Mouse (Mus musculus): ENCODE results near the gene Lrsam1.

Lrsam1 gene

DNA sequence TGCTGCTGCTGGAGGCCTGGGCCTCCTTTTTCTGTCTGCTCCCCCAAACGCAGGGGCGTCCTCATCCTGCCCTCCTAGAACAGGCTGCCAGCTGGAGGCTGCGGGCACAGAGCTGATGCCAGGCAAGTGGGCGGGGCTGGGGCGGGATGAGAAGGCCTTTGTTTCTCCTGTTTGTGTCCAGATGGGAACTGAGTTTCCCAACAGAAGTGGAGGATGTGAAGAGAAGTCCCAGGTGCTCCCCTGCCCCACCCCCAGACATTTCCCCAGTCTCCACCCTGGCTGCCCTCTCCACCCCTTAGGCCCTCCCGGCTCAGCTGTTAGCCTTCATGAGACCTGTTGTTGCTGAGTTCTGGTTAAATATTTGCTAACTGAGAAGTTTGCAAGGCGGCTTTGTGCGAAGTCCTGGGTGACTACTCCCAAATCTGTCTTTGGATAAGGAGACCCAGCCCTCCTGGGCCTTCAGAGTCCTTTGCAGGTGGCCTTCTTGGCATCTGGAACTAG, 65.8 kb downstream of the Lrsam1 start:
- in situ Hi-C loops (cut with MboI, MseI), result no loop called here

DNA sequence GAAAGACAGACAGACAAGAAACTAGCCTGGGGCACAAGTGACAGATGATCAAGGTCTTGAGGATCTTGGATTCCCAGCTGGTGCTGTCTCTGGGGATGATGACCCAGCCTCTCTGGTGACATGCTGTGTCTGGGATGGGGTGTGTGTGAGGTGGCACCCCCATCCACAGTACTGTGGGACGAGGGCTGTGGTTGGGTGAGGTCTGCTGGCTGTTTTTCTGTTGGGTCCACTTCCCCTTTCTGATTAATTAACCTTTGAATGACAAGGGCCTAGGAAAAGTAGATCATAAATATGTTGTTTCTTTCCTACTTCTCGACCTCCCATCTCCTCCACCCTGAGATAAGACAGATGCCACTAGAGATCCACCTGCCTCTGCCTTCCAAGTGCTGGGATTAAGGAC, 67.3 kb downstream of the Lrsam1 start:
- in situ Hi-C loops (cut with MboI, MseI), result no loop called here

DNA sequence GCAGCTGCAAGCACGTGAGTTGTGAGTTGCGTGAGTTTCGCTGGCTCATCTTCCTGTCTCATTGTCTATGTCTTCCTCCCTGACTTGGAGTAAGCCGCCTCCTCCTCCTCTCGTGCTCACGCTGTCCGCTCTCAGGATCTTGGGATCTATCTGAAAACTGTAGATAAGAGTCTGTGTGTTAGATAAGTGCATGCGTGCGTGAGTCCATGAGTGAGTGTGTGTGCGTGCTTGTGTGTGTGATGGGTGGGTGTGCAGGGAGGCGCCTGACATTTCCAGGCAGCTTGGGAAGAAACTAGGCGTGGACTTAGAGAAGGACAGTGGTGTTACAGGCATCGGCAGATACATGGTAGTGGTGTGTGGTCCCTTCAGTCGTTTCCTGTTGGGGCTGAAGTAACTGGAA, 68.9 kb downstream of the Lrsam1 start:
- in situ Hi-C loops (cut with MboI, MseI), result no loop called here

DNA sequence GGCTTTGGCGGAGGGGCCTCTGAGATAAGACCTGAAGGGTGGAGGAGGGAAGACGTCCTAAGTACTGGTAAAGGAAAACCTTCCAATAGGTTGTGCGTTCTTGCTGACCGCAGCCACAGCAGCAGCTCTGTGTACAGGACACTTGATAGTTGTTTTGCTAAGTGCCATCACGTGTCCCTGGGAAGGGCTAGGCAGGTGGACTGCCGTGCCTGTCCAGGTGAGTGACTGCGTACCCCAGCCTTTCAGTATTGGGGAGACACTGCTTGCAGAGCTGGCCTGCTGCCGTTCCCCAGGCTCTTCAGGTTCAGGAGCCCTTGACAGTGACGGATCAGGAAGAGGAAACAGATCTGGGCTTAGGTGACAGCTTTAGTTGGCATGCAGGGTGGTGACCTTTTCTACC, 70.1 kb downstream of the Lrsam1 start:
- in situ Hi-C loops (cut with MboI, MseI), result no loop called here

DNA sequence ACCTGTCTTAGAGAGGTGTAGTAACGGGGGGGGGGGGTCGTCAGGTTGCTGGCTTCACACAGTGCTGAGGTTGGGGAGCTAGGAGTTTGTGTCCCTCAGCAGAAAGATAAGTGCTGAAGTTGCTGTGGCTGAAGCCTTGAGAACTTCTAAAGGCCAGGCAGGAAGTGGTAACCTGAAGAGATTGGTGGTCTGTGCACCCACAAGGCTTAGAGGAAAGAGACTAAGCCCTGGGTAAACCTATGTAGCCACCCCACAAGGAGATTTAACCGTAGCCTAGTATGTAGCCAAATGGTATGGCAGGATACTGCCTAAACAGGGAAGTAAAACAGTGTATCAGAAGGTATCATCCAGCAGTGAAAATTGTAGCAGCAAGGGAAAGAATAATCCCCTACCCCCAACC, 71.1 kb downstream of the Lrsam1 start:
- in situ Hi-C loops (cut with MboI, MseI), result no loop called here

DNA sequence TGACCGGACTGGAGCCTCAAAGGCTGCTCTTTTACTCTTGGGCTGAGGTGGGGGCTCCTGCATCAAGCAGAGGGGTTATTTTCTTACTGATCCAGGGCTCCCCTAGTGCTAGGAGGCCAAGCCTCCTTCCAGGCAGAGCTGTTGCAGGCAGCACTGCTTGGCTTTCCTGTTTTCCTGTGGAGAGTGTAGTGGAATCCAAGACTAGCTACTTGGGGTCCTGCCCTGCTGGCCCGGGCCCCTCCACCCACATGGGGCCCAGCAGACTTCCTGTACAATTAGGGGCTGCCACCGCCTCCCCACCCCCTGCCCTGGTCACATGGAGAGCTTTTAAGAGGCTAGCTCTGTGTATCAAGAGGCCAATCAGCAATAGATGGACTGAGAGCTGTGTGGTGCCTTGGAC, 72.9 kb downstream of the Lrsam1 start:
- in situ Hi-C loops (cut with MboI, MseI), result loop anchor here (5.0 kb wide), 1 partner anchor 34 kb away; no protein-coding TSS in a partner anchor

DNA sequence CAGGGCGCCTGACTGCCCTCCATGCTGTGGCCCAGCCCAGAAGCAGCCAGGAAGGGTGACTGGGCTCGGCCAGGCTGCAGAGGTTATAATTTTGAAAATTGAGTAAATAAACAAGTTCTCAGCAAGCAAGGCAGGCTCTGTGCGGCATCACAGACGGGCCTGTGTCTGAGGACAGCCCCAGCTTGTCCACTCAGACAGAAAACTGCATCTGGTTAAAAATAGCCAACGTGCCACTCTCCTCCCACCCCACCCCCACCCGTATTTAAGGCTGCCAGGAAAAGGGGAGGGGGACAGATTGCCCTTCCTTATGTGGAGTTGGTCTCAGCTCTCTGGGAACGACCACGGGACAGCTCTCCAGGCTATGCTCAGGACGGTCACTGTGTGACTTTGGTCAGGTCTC, 73.4 kb downstream of the Lrsam1 start:
- in situ Hi-C loops (cut with MboI, MseI), result loop anchor here (5.0 kb wide), 1 partner anchor 34 kb away; no protein-coding TSS in a partner anchor

DNA sequence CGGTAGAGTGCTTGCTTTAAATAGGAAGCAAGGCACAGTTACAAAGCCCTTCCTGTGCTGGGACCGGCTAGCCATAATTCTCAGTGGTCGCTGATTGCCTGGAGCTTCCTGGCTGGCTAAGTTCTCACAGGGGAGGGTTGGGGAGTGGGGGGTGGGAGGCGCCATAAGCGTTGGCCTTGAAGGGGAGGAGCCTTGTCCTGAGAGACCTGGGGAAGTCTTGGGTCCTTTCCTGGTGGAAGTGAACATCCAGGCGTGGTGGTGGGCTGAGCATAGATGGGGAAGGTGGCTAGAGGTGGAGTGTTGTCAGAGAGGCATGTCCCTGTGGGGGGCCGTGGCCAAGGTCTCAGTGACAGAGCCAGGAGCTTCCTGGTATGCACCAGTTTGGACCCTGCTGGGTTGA, 76.7 kb downstream of the Lrsam1 start:
- in situ Hi-C loops (cut with MboI, MseI), result loop anchor here (5.0 kb wide), 1 partner anchor 38 kb away; no protein-coding TSS in a partner anchor

DNA sequence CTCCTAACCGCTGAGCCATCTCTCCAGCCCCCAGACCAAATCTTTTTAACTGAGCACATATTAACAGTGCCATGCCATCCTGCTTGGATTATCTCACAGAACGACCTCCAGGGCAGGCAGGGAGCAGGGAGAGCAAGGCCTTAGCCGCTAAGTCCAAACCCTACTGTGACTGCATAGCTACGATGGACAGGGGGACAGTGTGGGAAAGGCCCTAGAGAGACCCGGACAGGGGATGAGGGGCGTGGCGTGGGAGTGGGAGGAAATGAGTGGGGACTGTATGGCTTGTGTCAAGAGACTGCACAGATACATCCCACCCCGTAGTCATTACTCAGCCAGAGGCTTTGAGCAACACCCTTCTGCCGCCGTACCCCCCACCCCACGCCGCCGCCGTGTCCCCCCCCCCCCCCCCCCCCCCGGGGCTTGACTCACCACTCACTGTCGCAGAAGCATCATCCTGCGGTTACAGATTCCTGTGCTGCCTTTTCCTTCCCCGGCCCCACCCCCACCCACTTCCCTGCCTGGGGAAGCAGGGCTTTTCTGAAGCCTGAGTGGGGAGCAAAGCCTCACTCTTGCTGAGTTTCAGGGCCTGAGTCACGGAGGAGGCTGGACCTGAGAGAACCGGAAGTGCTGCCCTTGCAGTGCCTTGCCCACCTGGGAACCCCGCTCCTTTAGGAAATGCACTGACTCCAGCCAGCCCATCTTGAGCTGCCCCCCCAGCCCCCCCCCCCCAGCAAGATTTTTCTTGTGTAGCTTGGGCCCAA, 79.0 kb downstream of the Lrsam1 start:
- in situ Hi-C loops (cut with MboI, MseI), result no loop called here

DNA sequence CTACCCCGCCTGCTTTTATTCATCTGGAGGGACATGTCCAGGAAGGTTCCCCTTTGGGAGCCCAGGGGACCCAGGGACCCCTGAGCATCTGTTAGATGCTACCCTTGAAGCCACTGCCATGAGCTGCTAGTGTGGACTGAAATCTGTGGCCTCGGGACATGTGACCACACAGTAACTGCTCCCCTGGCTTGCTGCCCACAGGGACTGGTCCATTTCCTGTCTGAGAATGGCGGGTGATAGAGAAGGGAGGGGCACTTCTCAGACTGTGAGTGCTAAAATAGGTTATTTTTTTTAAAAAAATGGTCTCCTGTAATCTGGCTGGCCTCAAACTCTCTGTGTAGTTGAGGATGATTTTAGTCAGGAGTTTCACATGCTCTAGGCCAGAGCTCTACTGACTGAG, 79.7 kb downstream of the Lrsam1 start:
- in situ Hi-C loops (cut with MboI, MseI), result no loop called here

DNA sequence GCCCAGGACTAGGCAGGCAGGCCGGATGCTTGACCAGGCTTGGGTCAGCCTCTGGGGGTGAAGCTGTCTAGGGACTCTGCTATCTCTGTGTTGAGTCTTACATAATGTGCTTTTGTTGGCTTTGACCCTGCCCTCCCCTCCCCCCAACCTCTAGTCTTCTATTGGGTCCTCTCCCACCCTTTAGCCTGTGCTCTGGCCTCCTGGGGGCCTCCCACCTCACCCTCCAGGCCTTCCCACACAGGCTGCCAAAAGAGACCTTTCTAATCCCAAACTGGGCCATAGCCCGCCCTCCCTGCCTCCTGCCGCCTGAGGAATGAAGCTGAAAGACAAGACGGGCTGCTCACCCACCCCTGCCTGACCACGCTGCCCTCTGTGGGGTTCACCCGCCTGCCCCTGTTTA, 80.4 kb downstream of the Lrsam1 start:
- in situ Hi-C loops (cut with MboI, MseI), result no loop called here

DNA sequence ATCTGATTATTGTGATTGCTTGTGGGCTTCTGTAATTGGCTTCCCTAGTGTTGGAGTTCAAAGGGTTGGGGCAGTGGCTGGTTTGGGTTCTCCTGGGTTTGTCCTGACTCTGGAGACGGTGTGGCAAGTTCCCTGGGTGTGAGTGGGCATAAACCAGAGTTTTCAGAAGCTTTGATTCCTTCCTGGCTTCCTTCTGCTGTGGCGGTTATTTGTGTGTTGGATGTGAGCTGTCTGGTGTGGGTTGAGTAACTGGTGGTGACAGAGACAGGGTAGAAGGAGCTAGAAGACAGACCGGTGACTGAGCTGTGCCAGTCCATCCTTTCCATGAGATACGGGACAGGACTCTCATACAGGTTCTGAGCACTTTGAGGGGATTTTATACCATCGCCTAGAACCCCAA, 81.8 kb downstream of the Lrsam1 start:
- in situ Hi-C loops (cut with MboI, MseI), result no loop called here

DNA sequence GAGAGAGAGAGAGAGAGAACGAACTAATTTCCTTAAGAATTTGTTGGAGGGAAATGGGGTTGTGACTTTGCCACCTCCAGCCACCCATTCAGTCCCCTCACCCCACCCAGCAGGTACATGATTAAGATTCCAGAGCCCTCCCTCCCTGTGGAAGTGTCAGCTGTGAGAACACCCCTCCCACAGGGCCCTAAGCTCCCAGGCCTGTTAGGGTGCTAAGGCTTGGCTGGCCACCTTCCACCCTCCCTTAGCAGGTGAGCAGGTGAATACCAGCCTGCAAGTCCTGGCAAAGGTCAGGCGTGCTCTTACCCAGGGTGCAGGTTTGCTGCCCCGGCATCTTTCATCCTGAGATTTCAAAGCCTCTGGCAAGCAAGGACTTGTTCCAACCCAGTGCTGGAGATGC, 83.0 kb downstream of the Lrsam1 start:
- in situ Hi-C loops (cut with MboI, MseI), result no loop called here

DNA sequence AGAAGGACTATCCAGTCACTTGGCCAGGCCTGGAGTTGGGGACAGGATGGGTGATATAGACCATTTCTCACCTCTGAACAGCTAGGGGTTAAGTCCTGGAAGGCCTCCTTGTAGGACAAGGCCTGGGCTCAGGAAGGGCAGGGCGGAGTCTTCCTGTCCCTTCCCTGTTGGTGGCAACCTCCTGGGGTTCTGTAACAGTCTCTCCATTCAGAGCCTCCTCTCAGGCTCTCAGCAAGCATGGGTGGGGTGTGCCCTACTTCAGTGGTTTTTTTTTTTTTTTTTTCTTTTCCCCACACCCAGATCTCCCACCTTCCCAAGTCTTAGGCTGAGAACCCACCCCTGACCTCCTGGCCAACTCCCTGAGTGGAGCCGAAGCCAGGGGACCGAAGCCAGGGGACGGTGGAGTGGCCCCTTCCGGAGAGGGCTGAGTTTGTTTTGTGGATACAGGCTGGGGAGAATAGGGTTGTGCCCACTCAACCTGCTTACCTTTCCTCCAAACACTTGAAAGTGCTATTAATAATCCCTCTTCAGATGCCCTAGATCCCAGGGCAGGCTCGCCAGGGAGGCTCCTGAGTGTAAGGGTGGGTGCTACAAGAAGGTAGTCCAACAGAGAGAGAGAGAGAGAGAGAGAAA, 83.5 kb downstream of the Lrsam1 start:
- in situ Hi-C loops (cut with MboI, MseI), result no loop called here

DNA sequence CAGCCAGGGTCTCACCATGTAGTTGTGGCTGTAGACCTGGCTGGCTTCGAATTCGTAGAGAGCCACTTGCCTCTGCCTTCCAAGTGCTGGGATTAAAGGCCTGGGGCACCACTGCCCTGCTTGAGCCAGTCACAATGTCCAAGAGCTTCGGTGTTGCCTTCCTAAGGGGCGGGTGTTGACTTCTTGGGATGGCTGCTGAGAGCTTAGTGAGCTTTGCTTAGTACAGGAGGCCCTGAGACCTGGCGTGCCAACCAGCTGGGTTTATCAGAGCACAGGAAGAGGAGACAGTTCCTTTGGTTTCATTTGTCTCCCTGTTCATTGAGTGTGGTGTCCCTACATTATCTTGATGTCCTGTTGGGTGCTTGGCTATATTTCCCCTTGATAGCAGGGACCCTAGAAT, 84.1 kb downstream of the Lrsam1 start:
- in situ Hi-C loops (cut with MboI, MseI), result no loop called here

DNA sequence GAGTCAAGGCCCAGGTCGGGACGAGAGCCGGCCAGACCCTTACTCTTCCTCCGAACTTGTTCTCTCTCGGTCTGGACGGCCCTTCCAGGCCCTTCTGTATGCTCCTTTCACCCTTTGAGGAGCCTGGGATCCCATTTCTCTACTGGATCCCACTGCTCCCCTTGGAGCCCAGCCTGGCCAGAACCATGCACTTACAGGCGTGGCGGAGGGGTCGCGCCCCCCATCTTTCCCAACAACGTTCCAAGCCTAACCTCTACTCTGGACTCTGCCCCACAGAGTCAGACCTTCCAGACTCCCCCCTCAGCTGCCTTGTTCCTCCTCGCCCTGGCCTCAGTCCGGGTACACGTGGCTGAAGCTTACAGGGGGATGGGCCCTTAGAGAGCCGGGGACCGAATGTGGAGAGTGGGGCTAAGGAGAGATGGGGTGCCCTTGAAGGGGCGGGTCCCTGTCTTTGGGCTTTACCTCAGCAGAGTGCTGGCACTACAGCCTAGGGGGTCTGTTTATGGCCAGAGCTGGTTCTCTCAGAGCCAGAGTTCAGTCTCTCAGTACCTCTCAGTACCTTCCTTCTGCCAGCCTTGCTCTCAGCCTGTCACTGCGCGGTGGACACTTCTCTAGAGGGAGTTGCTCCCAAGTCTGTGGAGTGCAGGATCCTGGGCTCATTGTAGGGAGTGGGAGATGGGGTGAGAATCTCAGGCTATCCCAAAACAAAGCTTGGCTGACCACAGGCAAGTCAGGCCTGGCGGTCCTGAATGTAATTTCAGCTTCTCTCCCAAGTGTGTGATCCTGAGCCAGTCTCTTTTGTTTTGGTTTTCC, 84.7 kb downstream of the Lrsam1 start:
- in situ Hi-C loops (cut with MboI, MseI), result no loop called here

DNA sequence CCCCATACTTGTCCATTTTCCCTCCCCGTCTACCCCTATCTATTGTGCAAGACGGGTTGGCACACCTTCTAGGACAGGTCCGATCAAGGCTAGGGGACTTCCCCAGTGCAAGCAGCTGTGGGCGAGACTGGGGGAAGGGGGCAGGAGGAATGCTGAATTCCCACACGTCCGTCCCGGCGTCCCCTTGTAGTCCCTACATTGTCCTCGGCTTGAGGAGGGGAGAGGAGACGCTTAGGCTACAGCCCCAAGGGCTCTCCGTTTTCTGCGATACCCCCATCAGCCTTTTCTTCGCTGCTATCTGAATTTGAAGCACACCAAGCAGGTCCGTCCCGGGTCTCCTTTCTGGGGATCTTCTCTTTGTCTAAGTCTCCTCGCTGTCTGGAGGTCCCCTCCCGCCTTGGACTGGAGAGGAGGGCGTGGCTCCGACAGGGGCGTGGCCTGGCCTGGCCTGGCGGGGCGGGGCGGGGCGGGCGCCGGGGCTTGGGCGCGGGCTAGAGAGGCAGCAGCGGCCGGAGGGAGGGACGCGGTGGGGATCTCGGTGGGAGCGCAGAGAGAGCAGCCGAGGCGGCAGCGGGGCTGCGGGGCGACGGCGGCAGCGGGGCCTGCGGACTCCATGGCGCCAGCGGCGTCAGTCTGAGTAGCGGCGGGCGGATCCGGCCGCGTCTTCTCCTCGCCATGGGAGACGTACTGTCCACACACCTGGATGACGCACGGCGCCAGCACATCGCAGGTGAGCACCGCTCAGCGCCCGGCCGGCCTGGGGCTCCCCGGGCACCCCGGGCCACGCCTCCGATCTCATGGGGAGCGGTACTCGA, 85.5 kb downstream of the Lrsam1 start, which contains the start of gene Fam129b:
Fam129b (plus strand) TSS at position 440 of the 815 bp plus-strand sequence.
- in situ Hi-C loops (cut with MboI, MseI), result no loop called here
